Mouse (Mus musculus) ES-Bruce4 (cell line): ENCODE results near the gene Gm10203. TPM values are rescaled to one million over a fixed set of nuclear protein-coding genes. Genes with fewer than 3 reads are reported as not detected.

Experiments used
- H3K27ac ChIP-seq: 2 replicates; pipeline ENCODE4 v1.5.1; 2012; ENCODE audit warnings: low read length, inconsistent platforms; ENCODE audit not compliant: insufficient read depth
- H3K27me3 ChIP-seq: 2 replicates; pipeline ENCODE4 v1.6.1; 2012; ENCODE audit warnings: mild to moderate bottlenecking, low read length, inconsistent platforms; ENCODE audit not compliant: control insufficient read depth, poor library complexity, insufficient read depth, severe bottlenecking
- H3K36me3 ChIP-seq: 2 replicates; pipeline ENCODE4 v1.6.1; 2012; ENCODE audit warnings: inconsistent platforms, mild to moderate bottlenecking, low read length, moderate library complexity; ENCODE audit not compliant: control insufficient read depth, poor library complexity, insufficient read depth, severe bottlenecking
- H3K4me1 ChIP-seq: one replicate; pipeline ENCODE4 v1.8.1; 2011; ENCODE audit warnings: low read length; ENCODE audit not compliant: control insufficient read depth, insufficient read depth
- H3K4me3 ChIP-seq: 2 replicates; pipeline ENCODE4 v1.5.1; 2011; ENCODE audit warnings: low read depth, mild to moderate bottlenecking, low read length
- H3K9ac ChIP-seq: 2 replicates; pipeline ENCODE4 v1.6.1; 2012; ENCODE audit warnings: low read depth, mild to moderate bottlenecking, inconsistent platforms; ENCODE audit not compliant: poor library complexity, severe bottlenecking
- H3K9me3 ChIP-seq: replicated peaks from 2 replicates; pipeline ENCODE4 v1.6.1; 2012; ENCODE audit warnings: mild to moderate bottlenecking, low read length, inconsistent platforms; ENCODE audit not compliant: control insufficient read depth, poor library complexity, insufficient read depth, severe bottlenecking
- CTCF ChIP-seq: IDR thresholded peaks from one replicate; pipeline ENCODE4 v1.8.1; 2011; ENCODE audit warnings: low read depth, low read length
- EP300 ChIP-seq: IDR thresholded peaks from 2 replicates; pipeline ENCODE4 v1.6.1; 2011; ENCODE audit warnings: low read depth, low read length; ENCODE audit not compliant: insufficient read depth
- POLR2A ChIP-seq: IDR thresholded peaks from one replicate; pipeline ENCODE4 v1.8.1; 2011; ENCODE audit warnings: low read length; ENCODE audit not compliant: insufficient read depth
- polyA plus RNA-seq: library from polyadenylated mRNA; stranded (reverse); fragments of >200 nt; gene quantifications from 2 replicates; pipeline ENCODE4 v1.2.4, GENCODE M21; 2011; ENCODE audit warnings: low read depth; ENCODE audit not compliant: missing spikeins, insufficient read depth, insufficient read length

The Gm10203 gene
- polyA plus RNA-seq, 1 experiment: not detected

GRCm38 (mm10) chr6:149173831-149174625 is 44.1 kb downstream of the Gm10203 start:
- Histone ChIP-seq H3K4me3 (no peak overlapping the region), H3K36me3 (peaks cover 9% of the 10 kb centered on the region), H3K27ac (no peak overlapping the region), H3K27me3 (no peaks in the 10 kb centered on the region), H3K9me3 (no peaks in the 10 kb centered on the region), H3K9ac (no peak overlapping the region), H3K4me1 (no peaks in the 10 kb centered on the region)
- TF ChIP-seq POLR2A (no peak), CTCF (no peak), EP300 (no peak)

GRCm38 (mm10) chr6:149174932-149175570 is 45.1 kb downstream of the Gm10203 start:
- TF ChIP-seq POLR2A (no peak), CTCF (no peak), EP300 (no peak)
- no peak overlapping the region for H3K9ac ChIP-seq
- no peak overlapping the region for H3K27ac ChIP-seq
- H3K4me1 ChIP-seq: no peaks in the 10 kb centered on the region
- H3K27me3 ChIP-seq: no peaks in the 10 kb centered on the region
- H3K36me3 ChIP-seq: peaks cover 14% of the 10 kb centered on the region
- H3K4me3 ChIP-seq: no peak overlapping the region
- no peaks in the 10 kb centered on the region for H3K9me3 ChIP-seq

DNA sequence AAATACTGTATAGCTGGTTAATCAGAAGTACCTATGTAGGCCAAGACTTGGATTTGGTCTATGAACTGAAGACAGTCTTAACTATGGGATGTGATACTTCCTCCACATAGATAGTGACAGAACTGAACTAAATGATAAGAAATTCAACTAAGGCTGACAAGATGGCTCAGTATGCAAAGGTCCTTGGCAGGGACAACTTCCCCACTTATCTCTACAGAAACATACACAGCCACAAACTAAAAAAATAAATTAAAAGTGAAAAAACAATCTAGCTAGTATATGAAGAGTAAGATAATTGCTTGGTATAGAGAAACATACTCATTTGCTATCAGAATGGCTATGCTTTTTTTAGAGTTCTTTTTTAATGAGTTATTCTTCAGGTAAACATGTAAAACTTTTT is 49.1 kb downstream of the Gm10203 start:
- H3K36me3 ChIP-seq: peaks cover 38% of the 10 kb centered on the region
- no peak for TF ChIP-seq EP300
- no peak for TF ChIP-seq CTCF
- no peak for TF ChIP-seq POLR2A

More for the DNA sequence above, 49.1 kb downstream of the Gm10203 start:
- no peak overlapping the region for H3K27ac ChIP-seq
- no peaks in the 10 kb centered on the region for H3K27me3 ChIP-seq
- no peak overlapping the region for H3K4me3 ChIP-seq
- no peak overlapping the region for H3K9ac ChIP-seq
- H3K9me3 ChIP-seq: peaks cover 16% of the 10 kb centered on the region
- H3K4me1 ChIP-seq: no peaks in the 10 kb centered on the region

Other genes starting within 250 kb of the Gm10203 start
- 44.0 and 44.6 TPM in 2 replicates for gene Caprin2, start 233.9 kb upstream of the Gm10203 start, polyA plus RNA-seq
- gene Sinhcaf, start 183.7 kb upstream of the Gm10203 start, polyA plus RNA-seq: 406 and 461 TPM in 2 replicates
- 13.2 and 14.3 TPM in 2 replicates for gene Dennd5b, start 28.5 kb upstream of the Gm10203 start, polyA plus RNA-seq
- gene Etfbkmt, start 9.7 kb downstream of the Gm10203 start, polyA plus RNA-seq: 24.5 and 25.8 TPM in 2 replicates
- gene Amn1, start 58.5 kb downstream of the Gm10203 start, polyA plus RNA-seq: 26.2 and 30.4 TPM in 2 replicates
- 90.4 and 93.9 TPM in 2 replicates for gene Resf1, start 179.2 kb downstream of the Gm10203 start, polyA plus RNA-seq